Mouse (Mus musculus) thymus, postnatal 4 days (tissue): ENCODE measurements at regions not wholly inside any gene's neighbourhood (a gene's known extent, or its start where the extent isn't known, plus 50 kb on each side); places are given as distances from the start of the nearest gene placed in this dataset.

ENCODE experiments used
- DNase-seq: peaks from one replicate; pipeline ENCODE4 v3.0.0; 2021

DNA sequence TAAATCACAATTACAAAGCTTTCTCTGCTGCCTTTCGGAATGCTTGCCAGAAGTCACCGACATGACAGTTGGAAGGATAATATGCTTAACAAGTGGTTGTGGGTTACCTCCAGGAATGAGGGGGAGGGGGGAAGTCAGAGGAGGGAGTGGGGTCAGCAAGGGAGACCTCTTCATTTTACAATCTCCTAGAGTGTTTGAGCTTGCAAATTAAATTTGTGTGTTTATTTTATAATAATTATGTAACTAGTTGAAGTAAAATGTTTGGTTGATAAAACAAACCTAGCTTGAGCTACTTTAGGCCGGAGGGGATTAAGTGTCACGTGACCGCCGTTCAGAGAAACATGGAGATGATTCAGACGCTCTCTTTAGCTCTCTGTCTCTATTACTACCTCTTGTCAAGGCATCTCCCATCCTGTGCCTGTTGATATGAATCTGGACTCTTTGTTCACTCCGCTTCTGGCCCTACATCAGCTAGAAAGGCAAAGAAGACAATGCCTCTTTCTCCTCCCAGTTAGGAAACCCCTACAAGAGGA, 227.3 kb upstream of the Irx5 start:
- no peak for DNase-seq

DNA sequence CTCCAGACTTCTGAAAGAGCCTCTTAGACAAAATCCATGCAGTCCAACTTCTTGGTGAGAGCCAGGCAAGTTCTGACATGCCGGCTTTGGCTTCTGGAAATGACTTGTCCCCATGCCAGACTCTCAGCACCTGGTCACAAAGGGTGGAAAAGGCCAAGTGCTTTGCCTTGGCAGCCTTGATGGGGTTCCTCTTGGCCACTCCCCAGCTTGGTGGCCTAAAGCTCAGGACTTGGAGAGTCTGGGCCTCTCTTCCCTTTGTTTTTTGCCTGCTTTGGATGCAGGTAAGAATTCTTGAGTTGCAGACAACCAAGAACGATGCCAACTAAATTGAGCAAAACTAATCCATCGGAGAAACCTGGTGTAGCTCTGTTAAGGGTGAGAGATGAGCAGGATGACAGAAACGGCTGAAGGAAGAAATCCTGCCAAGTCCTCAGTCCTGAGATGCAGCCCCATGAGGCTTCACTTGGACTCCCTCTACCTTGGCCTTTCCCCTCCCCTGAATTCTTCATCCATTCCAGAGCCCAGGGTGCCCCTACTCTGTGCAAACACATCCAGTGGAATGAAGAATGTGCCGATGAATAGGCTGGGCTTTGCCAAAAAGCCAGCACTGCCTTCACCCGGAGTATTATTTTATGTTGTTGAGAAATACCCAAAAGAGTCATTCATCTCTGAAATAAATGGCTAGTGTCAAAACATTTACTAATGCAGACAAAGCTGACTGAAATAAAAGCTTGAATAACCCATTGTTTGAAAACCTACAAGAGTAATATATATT, 228.0 kb upstream of the Irx5 start:
- no peak for DNase-seq

DNA sequence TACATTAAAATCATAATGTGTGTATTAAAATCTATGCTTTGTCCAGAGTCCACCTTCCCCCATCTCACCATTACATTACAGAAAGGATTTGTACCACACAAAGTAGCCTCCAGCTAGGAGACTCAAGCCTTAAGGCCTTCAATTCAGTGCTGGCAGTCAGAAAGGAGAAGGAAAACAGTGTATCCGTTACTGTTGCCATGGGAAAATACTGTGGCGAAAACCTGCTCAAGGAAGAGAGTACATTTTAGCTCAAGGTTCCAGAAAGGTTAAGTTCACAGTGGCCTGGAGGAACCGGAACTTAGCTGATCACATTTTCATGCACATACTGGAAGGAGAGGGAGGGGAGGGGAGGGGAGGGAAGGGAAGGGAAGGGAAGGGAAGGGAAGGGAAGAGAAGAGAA, 231.8 kb upstream of the Irx5 start:
- no peak for DNase-seq

DNA sequence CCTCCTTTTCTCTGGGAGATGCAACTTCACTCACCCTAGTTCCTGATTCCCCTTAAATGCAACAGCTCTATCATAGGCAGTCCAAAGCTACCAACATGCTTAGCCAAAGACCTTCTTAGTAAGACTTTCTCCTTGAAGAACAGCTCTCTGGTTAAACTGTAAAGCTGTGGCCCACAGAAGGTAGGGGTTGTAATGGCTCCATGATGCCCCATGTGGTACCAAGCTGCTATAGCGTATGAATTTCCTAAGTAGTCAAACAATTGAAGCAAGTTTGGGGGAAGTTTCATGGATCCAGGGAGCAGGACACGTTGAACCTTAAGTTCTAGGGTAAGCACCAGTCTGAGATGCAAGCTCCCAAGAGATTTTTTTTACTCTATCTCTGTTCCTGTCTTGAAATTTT, 236.1 kb upstream of the Irx5 start:
- no peak for DNase-seq

DNA sequence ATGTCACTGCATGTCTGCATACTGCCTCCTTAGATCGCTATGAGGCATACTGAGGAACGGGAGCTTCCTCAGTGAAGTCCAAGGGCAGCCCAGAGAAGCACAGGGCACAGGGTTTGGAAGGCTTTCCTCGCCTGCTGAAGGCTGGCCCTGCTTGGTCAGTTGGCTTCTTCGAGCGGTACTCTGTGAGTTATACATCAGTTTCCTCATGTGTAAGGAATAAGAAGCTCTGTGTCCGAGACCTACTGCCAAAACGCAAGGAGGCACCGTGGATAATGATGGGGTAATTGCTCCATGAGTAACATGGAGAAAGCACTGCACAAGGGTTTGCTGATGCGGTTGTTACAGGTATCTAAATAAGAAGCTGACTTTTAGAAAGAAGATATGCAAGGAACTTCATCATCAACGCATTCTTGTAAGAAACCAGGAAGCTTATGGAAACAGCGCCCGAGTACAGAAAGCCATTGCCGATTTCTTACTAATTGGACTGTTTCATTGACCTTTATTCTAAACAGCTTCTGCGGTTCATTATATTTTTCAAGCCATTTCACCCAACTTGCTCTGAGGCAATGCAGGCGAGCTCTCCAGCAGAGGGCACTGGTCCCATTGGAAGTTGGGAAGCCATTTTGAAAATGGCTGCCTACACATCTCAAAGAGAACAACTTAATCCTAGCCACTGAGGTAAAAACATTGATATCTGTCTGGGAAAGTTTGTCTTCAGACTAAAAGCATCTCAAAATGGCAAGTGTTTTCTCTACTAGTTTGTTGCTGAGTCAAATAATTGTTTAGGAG, 241.8 kb upstream of the Irx5 start:
- DNase-seq: no peak

DNA sequence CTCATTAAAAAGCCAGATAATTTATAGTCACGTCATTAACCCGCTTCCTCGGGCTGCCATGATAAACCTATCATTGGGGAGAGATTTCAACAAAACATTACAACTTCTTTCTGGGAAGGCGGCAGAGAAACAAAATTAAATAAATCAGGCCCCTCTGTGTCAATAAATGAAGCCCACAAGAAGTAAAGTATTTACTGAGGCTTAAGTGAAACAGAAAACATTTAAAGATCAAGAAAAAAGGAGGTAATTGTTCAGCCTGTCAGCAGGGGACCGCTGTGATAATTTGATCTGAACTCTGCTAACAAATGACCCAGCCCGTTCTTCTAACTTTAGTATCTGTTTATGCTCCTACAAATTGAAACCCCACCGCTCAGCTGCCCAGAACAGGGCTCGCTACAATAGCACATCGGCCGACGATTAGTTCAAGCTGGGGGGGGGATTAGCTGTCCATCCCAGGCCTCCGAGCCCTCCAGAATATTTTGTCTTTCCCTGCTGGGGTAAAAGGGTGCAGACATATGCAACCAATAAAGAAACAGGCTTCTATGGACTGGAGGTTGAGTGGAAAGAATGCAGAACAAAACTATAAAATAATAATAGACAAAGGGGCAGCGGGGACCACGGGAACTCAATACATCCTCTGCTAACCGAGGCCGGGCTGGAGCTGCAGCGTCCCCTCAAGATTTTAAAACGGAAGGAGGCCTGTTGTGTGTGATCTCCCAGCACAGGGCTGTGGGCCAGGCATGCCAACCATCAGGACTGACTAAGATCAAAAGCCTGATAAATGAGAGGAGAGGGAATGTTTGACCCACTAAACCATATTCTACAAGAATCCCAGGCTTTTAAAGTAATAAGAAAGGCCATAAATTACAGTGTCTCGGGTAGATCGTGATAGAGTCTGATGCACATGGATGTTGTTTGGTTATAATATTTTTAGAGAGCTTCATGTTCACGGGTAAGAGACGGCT, 242.8 kb upstream of the Irx5 start:
- no peak for DNase-seq

DNA sequence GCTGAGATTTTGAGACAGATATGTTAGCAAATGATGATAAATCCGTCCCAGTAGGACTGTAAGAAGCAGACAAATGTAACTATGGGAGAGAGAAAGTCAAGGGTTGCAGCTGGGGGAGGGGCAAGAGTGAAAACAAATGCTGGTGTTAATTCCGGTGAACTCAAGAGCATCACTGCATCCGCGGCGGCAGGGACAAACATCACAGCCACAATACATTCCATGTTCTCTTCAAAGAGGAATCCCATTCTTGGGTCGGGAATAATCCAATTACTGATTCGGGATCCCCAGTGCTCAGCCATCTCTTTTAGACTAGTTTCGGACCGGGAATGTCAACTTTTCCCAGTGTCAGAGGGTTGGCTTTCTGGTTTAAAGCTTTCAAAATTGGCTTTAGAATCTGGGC, 243.5 kb upstream of the Irx5 start:
- no peak for DNase-seq

DNA sequence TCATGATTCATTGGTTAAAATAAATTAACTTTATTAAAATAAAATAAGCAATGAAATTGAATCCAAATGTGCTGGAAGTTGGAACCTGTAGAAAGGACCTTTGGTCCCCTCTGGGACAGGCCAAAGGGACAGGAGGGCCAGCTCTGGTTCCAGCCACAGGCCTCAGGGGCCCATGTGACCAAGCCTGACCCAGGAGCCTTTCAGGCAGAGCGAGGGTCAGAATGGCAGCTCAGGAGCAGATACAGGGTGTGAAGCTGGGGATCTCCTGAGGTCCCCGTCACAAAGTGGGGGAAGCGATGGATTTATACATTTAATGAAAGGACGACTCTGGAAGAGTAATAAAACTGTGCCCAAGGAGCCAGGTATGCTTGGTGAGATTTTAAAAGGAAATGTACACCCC, 244.0 kb upstream of the Irx5 start:
- DNase-seq: no peak

DNA sequence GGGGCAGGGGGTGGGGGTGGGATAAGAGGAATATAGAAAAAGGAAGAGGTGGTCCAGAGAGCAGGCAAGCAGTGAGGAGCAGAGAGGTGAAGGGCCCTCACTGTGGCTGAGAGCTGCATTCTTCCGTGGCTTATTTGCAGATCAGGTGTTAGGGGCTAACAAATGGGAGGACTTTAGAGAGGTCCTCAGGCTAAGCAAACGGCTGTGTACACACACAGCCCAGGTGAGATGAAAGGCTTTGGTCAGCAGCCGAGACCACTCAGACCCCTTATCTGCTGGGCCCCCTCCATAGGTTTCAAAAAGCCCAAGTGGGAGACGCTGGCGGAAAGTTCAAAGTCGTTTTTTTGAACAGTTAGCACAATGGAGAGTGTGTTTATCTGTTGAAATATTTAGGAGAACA, 252.9 kb upstream of the Irx5 start:
- no peak for DNase-seq

DNA sequence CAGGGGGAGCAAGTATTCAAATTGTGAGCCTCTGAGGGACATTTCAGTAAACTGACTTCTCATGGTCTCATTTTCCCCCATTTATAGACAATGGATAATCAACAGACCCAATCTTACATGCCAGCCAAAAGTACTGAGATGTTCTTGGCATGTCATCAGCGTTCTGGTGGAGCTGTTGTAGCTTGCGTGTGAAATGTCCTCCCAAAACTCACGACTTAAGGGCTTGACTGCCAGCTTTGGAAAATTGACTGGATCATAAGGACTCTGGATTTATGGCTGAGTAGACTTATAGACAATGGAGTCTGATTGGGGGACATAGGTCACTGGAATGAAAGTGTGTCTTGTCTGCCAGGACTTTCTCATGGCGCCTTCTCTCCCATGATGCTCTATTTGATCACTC, 254.9 kb upstream of the Irx5 start:
- no peak for DNase-seq

DNA sequence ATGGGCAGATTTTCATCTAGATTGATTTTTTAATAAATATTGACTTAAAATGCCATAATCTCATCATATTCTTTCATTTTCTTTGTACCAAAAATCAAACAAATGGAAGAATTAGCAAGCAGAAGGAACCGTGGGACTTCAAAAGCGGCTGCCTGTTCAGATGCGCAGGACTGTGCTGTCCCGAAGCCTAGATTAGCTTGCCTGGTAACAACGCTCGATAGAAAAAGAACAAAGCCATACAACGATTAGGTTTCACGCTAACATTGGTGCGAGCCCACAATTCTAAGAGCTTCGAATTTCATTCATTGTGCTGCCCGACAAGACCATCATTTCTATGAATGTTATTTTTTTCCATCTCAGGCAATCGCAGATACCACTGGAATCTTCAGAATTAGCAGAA, 262.1 kb upstream of the Irx5 start:
- DNase-seq: no peak

DNA sequence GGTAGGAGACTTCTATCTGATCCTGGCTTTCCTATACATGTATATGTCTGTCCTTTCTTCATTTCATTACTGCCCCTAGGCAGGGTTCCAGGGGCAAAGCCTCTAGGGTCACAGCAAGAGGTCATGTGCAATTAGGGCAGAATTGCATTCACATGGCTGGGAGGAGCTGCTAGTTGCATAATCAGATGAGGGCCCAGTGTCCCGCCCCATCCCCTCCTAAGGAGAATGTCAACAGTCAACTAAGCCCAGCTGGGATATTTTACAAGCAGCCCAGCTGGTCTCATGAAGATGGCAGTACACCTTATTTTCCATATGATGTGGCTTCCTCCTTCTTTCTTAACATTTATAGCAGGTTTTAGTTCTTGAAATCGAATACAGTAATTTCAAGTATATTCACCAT, 273.3 kb upstream of the Irx5 start:
- no peak for DNase-seq

DNA sequence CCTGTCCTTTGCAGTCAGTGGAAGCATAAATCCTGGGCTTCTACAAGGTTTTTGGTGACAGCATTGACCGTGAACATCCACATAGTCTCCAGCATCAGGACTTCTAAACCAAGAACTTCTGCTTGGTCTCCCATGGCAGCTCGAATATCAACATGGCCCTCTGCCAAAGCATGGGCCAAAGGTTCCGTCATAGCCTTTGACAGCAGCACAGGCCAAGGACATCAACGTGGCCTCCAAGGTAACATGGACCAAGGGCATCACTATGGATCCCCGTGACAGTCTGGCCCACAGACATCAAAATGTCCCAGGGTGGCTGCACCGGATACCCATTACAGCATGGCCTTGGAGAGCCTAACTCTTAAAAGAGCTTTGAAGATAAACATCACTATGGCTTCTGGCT, 275.5 kb upstream of the Irx5 start:
- no peak for DNase-seq

DNA sequence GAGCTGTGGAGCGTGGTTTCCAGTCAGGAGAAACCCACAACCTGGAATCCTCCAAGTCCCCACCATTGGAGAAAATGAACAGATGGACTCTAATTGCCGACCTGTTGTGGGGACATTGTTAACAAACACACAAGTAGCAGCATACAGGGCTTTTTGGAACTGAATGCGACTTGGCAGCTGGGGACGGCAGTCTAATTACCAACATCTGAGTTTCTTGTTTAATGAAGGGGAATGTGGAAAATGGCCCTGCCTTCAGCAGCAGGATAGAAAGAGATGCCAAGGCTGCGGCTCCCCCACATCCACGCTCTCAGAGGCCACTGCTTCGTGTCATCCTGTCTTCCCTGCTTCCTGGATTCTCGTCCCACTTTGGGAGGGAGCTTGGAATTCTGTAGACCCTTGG, 276.6 kb upstream of the Irx5 start:
- DNase-seq: no peak

DNA sequence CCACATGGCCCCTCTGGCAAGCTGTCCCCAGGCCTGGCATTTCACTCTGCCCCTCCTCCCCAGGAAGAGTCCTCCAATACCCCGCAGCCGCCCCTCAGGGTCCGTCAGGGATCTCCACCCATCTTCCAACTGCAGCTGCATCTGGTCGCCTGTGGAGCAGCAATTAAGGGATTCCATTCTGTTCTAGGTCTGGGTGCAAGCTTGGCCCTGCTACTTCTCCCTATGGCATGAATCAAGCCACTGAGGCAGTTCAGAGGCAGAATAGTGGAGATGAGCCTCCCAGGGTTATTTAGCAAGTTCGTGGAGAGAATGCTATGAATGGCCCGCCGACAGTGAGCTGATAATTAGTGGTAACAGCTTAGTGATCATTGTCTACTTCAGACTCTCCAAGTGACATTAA, 275.7 kb upstream of the Irx3 start:
- DNase-seq: no peak

DNA sequence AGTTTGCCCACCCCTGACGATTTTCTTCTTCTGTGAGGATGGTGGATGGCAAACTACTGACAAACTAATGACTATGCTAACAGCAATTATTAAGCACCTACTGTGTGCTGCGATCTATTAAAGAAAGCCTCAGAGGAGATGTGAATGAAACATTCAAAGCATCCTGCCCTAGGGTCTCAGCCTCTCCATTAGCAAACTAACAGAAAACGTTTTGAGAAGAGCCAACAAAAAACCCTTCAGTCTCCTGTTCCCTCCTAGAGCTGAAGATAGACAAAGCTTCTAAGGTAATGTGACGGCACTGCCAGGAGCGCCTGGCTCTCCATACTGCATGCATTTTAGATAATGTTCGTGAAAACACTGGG, 270.4 kb upstream of the Irx3 start:
- no peak for DNase-seq

DNA sequence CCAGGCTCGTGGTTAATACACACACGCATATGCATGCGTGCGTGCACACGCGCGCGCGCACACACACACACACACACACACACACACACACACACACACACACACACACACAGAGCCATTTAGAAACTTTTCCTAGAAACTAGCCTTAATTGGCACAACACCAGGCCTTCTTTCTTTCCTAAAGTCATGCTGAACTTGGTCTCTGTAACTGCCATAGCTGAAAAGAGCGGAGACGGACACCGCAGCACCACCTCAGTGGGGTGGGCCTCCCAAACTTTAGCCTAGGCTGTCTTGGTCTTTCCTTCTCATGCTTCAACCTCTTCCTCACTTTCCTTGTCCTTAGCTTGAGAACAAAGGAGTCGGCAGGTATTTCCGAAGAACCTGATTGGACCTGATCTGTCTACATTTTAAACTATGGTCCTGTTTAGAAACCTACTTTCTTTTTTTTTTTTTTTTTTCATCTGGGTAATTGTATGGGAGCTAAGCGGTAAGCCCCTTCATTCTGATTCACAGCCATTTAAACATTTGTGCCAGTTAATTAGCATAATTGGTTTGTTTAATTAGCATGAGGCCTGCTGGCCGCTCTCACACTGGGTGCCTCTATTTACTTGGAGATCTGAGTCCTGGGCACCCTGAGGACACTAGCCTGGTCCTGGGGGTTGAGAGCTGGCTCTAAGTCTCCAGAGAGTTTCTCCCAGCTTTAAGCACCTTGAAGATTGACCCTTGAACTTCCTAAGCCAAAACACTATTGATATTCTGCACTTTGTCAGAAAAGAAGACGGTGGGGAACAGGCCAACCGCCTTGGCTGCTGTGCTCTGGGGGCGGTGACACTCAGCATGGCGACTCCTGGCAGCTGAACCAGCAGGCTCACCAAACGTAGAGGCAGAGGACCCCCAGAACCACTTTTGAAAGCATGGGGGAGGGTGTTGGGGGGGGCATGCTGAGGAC, 269.7 kb upstream of the Irx3 start:
- DNase-seq: no peak

DNA sequence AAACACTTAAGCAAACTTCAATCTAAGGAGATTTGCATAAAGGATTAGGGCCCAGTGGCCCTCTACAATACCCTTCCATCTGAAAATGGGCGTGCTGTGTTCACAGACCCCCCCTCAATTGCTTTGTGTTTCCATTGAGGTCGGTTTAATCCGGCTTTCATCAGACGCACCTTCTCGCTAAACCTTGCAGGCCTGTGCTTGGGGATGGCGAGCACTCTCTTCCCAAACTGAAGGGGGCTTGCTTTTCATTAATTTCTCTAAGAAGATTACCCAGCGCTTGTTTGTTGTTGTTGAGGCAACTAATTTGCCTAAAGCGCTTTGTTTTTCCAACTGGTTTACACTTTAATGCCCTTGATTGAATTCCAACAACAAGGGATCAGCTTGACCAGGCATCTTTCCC, 268.8 kb upstream of the Irx3 start:
- DNase-seq: no peak

DNA sequence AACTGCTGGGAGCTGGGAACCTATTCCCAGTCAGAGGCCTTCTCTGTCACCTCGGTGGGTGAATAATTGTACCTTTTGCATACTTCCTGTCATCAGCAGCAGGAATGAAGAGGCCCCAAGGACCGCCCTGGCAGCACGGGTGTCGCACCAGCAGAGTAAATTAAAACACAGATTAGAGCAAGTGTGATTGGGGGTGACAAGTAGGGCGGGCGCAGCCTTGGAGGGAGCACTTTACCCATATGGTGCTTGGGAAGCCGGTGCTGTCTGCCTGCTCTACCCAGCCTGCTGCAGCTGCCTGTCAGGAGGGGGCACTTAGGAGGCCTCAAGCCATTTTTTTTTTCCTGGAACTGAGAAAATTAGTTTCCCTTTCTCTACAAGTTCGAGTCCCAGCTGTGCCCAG, 264.6 kb upstream of the Irx3 start:
- no peak for DNase-seq

DNA sequence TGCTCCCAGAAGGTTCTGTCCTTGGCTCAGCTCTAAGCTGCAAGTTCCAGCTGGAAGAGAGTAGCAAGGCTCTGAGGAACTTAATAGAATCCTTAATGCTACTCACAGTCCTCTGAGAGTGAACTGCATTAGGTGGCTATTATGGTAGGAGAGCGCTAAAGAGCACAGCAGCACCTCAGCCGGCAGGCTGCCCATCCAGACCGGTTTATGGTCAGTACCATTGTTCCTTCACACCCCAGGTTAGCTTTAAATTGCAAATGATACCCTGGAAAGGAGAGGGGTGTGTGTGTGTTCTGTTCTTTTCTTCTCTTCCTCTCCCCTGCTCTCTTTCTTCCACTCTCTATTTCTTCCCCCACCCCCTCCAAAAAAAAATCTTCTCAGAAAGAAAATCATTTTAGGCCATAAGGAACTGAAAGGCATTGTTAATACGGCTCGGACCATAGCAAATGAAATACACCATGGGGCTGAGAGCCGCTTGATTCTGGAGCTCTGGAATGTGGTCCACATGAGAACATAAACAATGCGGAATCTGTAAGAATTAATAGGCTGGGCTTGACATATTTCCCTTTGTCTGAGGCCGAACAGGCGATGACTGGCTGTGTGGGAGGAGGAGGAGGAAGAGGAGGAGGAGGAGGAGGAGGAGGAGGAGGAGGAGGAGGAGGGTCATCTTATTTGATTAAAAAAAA, 263.8 kb upstream of the Irx3 start:
- DNase-seq: no peak

DNA sequence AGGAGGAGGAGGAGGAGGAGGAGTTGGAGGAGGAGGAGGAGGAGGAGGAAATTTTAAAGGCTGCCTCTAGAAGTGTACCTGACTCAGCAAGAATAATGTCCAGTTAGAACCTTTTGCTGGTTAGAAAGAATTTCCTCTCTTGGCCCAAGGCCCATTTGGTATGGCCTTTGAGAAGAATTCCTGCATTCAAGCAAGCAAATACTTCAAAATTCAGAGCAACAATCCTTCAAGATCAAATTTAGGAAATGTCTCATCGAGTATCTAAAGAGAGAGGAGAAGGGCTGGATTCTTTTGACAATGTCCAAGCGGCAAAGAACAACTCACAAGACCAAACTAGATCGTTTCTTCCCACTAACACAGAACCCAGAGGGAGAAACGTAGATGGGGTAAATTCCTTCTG, 263.1 kb upstream of the Irx3 start:
- no peak for DNase-seq
